Mouse (Mus musculus): ENCODE results near the gene Bloc1s4.

DNA sequence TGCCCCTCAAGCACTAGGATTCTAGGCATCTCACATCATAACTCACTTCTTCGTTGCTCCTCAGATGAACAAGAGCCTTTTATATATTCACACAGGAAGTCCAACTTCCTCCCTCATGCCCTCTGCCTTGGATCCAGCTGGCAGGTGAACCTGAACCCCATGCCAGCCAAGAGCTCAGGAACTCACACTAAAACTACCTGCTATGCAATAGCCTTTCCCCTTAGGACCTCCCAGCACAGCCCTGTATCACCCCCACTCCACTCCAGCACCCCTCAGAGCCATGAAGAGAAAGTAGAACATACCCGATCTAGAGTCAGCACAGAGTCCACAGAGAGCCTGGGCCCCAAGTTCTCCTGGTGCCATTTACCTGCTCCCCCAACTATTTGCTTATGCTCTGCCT lies 21.3 kb downstream of the Bloc1s4 start:
- TF ChIP-seq POLR2A (IDR thresholded peaks at IDR 0.05; ENCODE audit: low read depth, low read length) (no peak), CTCF (IDR thresholded peaks at IDR 0.05; ENCODE audit: extremely low read depth, insufficient read length, insufficient replicate concordance, low read depth, low read length) (no peak)

All from small intestine, adult 2 months (tissue).